Mouse (Mus musculus) lung, embryonic 14.5 days (tissue): ENCODE measurements around the gene Foxr1. TPM values are rescaled to one million over a fixed set of nuclear protein-coding genes. Genes with fewer than 3 reads are reported as not detected.
A peak's percentile ranks its signal among the peaks of the same experiment; 100 is the strongest.

Experiments used
- ATAC-seq: fragments of 200-750 bp; cut with Nextera tagmentation; 2 replicates; pipeline ENCODE4 v1.8.0; 2017; ENCODE audit warnings: mild to moderate bottlenecking, moderate TSS enrichment, moderate library complexity; ENCODE audit not compliant: insufficient read depth
- DNase-seq: peaks from one replicate; pipeline ENCODE4 v3.0.0-alpha.2; 2015
- H3K27ac ChIP-seq: fragments of 300-500 bp; sonication (generic); 2 replicates; pipeline ENCODE4 v1.5.1; 2014; ENCODE audit warnings: low read depth, mild to moderate bottlenecking, moderate library complexity
- H3K27me3 ChIP-seq: fragments of 300-500 bp; sonication (generic); 2 replicates; pipeline ENCODE4 v1.6.1; 2014; ENCODE audit warnings: low read length, control low read depth; ENCODE audit not compliant: insufficient read depth
- H3K36me3 ChIP-seq: fragments of 300-500 bp; sonication (generic); 2 replicates; pipeline ENCODE4 v1.6.1; 2014; ENCODE audit warnings: control low read depth; ENCODE audit not compliant: insufficient read depth
- H3K4me1 ChIP-seq: fragments of 300-500 bp; sonication (generic); 2 replicates; pipeline ENCODE4 v1.6.1; 2014; ENCODE audit warnings: antibody characterized with exemption, control low read depth; ENCODE audit not compliant: insufficient read depth
- H3K4me2 ChIP-seq: fragments of 300-500 bp; sonication (generic); 2 replicates; pipeline ENCODE4 v1.6.1; 2014; ENCODE audit warnings: mild to moderate bottlenecking
- H3K4me3 ChIP-seq: fragments of 300-500 bp; sonication (generic); 2 replicates; pipeline ENCODE4 v1.5.1; 2014; ENCODE audit warnings: low read depth, low read length
- H3K9ac ChIP-seq: fragments of 300-500 bp; sonication (generic); 2 replicates; pipeline ENCODE4 v1.6.1; 2014
- H3K9me3 ChIP-seq: fragments of 300-500 bp; sonication (generic); 2 replicates; pipeline ENCODE4 v1.6.1; 2016; ENCODE audit warnings: low read depth, low read length, control low read depth
- CTCF ChIP-seq: IDR thresholded peaks from 2 replicates; pipeline ENCODE4 v1.5.1; 2016; ENCODE audit warnings: antibody characterized with exemption, low read depth
- WGBS: fragments of 180-500 bp; shearing (Covaris S2); extraction: QIAGEN DNeasy Blood & Tissue Kit; methylation state at CpG from one replicate; pipeline ENCODE4 v1.1.7; 2014; 5-methylcytosine and 5-hydroxymethylcytosine counted together
- polyA plus RNA-seq: library from polyadenylated mRNA; unstranded; fragments of >200 nt; fragmentation: Nextera tagmentation; extraction: Ambion mirVana; gene quantifications from 2 replicates; pipeline ENCODE4 v1.2.1, GENCODE M21; 2014

Foxr1 gene
- polyA plus RNA-seq, 1 experiment from 2014 or later = not detected

DNA sequence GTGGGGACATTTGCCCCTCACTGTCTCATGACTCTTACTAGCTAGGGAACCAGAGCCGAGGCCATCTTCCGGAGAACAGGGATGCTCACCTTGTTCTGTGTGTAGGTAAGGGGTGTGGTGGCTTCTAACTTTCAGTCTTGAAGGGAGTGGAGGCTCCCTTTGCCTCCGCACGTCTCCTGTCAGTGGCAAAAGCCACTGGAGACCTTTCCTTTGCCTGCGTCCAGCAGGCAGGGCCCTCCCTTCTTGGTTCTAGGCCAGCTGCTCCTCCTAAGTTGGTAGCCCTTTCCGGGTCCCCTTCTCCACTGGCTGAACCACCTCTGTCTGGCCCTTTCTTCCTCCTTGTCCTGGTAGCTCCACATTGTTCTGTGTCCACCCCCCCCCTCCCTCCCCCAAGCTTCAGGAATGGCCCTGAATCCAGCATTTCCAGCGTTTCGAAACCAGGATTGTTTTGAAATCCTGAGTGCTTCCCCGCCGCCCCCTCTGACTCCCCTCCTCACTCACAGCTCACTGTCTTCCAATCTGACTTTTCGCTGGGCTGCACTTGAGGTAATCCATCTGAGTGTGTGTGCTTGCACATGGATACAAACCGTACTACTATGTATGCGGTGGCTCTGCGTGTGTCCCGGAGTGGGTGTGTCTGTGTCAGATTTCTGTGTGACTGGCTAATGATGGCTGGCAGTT, 45.9 kb upstream of the Foxr1 start:
- TF ChIP-seq CTCF = no peak
- peak overlapping the region; percentile 98 for H3K27ac ChIP-seq
- DNase-seq = peak; percentile 81
- ATAC-seq = no peak
- 6% methylated on average over 15 of the region's 15 CpGs for WGBS
- H3K9me3 ChIP-seq = no peaks in the 10 kb centered on the region
- peak overlapping the region; percentile 98 for H3K4me3 ChIP-seq
- H3K27me3 ChIP-seq = no peaks in the 10 kb centered on the region
- peaks cover 66% of the 10 kb centered on the region for H3K4me1 ChIP-seq
- H3K9ac ChIP-seq = peak overlapping the region; percentile 52
- H3K4me2 ChIP-seq = peak overlapping the region; percentile 88
- H3K36me3 ChIP-seq = peaks cover 14% of the 10 kb centered on the region

DNA sequence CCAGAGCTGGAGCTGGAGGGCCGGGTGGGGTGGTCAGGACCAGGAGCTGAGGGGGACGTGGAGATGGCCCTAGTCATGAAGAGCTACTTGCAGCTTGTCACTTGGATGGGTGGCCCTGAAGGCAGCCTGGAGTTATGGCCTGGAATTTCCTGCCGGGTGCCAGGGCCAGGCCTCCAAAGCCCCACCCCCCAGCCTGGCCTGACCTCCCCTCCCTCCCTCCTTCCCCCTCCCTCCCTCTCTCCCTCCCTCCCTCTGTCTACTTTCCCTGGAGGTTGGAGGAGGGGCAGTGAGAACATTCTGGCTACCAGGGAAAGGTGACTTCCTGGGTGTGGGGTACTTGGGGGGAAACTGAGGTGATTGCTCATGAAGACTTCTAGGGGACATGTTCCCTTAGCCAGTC, 45.4 kb upstream of the Foxr1 start:
- peak overlapping the region; percentile 98 for H3K27ac ChIP-seq
- no peaks in the 10 kb centered on the region for H3K27me3 ChIP-seq
- peaks cover 66% of the 10 kb centered on the region for H3K4me1 ChIP-seq
- H3K36me3 ChIP-seq = 0 out of 2 replicates have a peak, but pooled peaks cover 10% of the 10 kb centered on the region
- peak overlapping the region; percentile 88 for H3K4me2 ChIP-seq
- peak overlapping the region; percentile 93; the same call in 1 of the 2 replicates for H3K9ac ChIP-seq
- ATAC-seq (no peak), DNase-seq (peak; percentile 75)
- H3K9me3 ChIP-seq = no peaks in the 10 kb centered on the region
- no peak for TF ChIP-seq CTCF
- H3K4me3 ChIP-seq = peak overlapping the region; percentile 98
- WGBS = 5% methylated on average over 3 of the region's 3 CpGs

DNA sequence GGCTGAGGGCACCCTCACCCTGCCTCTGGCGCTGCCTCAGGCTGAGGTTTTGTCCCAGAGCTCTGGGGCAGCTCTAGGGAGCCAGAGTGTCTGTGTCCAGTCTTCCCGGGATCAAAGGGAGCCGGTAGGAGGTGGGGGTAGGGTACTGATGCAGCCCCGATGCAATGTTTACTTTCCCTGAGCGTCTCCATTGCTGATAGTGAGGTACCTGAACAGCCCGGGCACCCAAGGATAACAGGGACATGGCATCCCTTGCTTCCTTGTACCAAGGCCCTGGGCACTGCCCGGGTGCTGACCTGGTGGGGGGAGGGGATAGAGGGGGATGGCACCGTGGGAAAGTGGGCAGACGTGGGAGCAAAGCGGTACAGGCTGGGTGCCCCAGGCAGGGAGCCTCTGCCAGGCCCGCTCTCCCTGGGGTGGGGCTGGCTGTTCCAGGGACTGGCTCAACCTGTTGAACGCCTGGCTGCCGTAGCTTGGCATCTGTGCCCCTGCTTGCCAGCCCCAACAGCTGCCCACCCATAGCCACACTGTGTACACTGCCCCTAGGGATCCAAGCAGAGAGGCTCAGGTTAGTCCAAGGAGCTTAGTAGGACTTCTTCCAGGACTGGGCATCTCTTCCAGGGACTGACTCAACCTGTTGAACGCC, 44.7 kb upstream of the Foxr1 start:
- no peak; the same call in 1 of the 2 replicates for TF ChIP-seq CTCF
- H3K4me1 ChIP-seq = peaks cover 62% of the 10 kb centered on the region
- 0 out of 2 replicates have a peak, but pooled peaks cover 10% of the 10 kb centered on the region for H3K36me3 ChIP-seq
- H3K9me3 ChIP-seq = no peaks in the 10 kb centered on the region
- H3K27me3 ChIP-seq = no peaks in the 10 kb centered on the region
- peak overlapping the region; percentile 98 for H3K4me3 ChIP-seq
- peak; percentile 12 for DNase-seq
- no peak for ATAC-seq
- 16% methylated on average over 14 of the region's 14 CpGs for WGBS
- peak overlapping the region; percentile 93 for H3K9ac ChIP-seq
- H3K4me2 ChIP-seq = peak overlapping the region; percentile 88
- H3K27ac ChIP-seq = peak overlapping the region; percentile 98

- H3K9me3 ChIP-seq = no peaks in the 10 kb centered on the region
- H3K27ac ChIP-seq = peak overlapping the region; percentile 98; the same call in 1 of the 2 replicates
- WGBS = 29% methylated on average over 6 of the region's 6 CpGs
- DNase-seq (no peak), ATAC-seq (no peak)
- no peaks in the 10 kb centered on the region for H3K27me3 ChIP-seq
- TF ChIP-seq CTCF = no peak
- H3K4me2 ChIP-seq = peak overlapping the region; percentile 88
- H3K4me1 ChIP-seq = peaks cover 57% of the 10 kb centered on the region
- 0 out of 2 replicates have a peak, but pooled peaks cover 10% of the 10 kb centered on the region for H3K36me3 ChIP-seq
- H3K9ac ChIP-seq = peak overlapping the region; percentile 93
- peak overlapping the region; percentile 98 for H3K4me3 ChIP-seq
Measured at GRCm38 (mm10) chr9:44485105-44485515, 44.2 kb upstream of the Foxr1 start.

DNA sequence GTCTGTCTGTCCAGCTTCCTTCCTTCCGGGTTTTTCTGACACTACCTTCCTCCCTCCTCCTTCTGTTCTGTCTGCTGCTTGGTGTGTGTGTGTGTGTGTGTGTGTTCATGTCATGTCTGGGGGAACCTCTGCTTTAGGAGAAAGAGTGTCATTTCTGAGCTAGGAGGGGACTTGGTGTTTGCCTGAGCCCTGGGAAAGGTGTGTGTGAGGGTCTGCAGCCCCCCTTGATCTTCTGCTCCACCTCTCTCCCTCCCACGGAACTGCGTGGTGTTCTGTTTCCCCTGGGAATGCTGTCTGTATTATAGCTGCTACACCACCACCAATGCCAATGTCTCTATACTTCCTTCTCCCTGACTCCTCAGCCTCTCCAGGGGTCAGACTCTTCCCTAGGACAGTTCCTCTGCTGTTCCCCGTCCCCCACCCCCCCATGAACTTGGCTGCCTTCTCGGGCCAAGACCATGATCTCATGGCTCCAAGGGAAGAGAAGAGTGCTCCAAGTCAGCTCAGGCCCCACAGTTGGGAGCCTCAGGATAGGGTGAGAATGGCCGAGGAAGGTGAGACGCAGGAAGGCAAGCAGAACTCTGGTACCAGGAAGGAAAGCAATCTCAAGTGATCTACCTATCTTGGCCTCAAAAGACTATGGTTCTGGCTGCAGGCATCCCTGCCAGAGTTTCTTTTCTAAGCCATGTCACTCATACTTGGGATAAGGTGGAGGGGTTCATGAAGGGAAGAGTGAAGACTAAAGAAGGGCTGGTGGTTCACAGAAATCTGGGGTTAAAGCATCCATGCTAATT, 43.6 kb upstream of the Foxr1 start:
- no peak for DNase-seq
- Histone ChIP-seq H3K36me3 (0 out of 2 replicates have a peak, but pooled peaks cover 10% of the 10 kb centered on the region), H3K4me2 (peak overlapping the region; percentile 88), H3K27ac (peak overlapping the region; percentile 98), H3K9ac (peak overlapping the region; percentile 93), H3K9me3 (no peaks in the 10 kb centered on the region), H3K27me3 (no peaks in the 10 kb centered on the region), H3K4me3 (peak overlapping the region; percentile 98), H3K4me1 (peaks cover 51% of the 10 kb centered on the region)
- ATAC-seq = no peak
- WGBS = 12% methylated on average over 7 of the region's 7 CpGs
- TF ChIP-seq CTCF = no peak

GRCm38 (mm10) chr9:44483510-44484044, 42.6 kb upstream of the Foxr1 start:
- Histone ChIP-seq H3K27ac (peak overlapping the region; percentile 95), H3K9ac (peak overlapping the region; percentile 93), H3K27me3 (no peaks in the 10 kb centered on the region), H3K4me3 (peak overlapping the region; percentile 98), H3K4me2 (peak overlapping the region; percentile 88), H3K9me3 (no peaks in the 10 kb centered on the region), H3K36me3 (0 out of 2 replicates have a peak, but pooled peaks cover 10% of the 10 kb centered on the region), H3K4me1 (peaks cover 42% of the 10 kb centered on the region)
- peak; percentile 79 for DNase-seq
- TF ChIP-seq CTCF = no peak
- peak; percentile 19 for ATAC-seq
- WGBS = 0% methylated on average over 12 of the region's 12 CpGs
